Mouse (Mus musculus) CH12F3 (cell line): ENCODE data around the gene Jam3.

Experiments
- in situ Hi-C: fragments of 300-500 bp; cut with MboI; formaldehyde crosslinking; loops from 2 replicates; pipeline ENCODE4 v1.14.3; 2020; ENCODE audit warnings: low sequenced_read_pairs

The Jam3 gene

DNA sequence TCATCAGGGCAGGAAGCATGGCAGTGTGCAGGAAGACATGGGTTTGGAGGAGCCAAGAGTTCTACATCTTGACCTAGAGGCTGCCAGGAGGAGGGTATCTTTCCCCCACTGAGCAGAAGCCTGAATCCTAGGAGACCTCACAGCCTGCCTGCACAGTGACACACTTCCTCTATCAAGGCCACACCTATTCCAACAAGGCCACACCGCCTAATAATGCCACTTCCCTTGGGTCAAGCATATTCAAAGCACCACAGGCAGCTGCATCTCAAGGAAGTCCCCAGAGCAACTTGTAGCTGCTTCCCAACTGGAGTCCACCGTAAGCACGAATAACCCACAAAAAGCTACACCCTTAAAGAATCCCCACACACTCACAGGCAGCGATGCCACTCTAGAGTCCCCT lies 33.1 kb downstream of the Jam3 start:
- in situ Hi-C loops = no loop called here

DNA sequence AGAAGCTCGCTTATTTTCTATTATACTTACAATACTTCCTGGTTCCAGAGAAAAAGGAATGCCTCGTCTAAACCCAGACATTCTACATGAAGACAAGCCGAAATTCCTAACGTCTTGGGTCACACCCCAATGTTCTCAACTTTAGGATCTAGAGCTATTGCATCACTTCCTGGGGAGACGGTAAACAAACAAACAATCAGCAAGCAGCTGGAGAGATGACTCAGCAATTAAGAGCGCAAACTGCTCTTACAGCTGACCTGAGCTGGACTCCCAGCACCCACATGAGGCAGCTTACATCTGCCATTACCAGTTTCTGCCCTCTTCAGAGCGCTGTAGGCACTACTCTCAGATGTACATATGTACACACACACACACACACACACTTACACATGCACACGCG lies 34.0 kb downstream of the Jam3 start:
- in situ Hi-C loops = no loop called here

DNA sequence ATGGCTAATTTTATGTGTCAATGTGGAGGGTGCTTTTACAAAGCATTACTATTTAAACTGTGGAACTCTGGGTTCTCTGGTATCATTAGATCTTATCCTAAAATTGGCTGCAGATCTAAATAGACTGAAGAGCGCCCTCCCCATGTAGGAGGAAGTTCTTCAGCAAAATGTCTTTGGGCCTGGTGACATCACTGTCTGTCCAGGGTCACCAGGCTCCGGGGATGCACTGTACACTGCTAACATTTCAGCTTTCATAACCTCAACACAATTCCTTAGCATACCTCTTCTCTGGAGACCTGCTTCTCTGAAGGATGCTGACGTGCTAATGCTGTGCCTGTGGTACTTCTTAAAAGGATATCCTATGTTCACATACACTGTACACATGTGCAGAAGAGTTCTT lies 43.5 kb downstream of the Jam3 start:
- in situ Hi-C loops = no loop called here

DNA sequence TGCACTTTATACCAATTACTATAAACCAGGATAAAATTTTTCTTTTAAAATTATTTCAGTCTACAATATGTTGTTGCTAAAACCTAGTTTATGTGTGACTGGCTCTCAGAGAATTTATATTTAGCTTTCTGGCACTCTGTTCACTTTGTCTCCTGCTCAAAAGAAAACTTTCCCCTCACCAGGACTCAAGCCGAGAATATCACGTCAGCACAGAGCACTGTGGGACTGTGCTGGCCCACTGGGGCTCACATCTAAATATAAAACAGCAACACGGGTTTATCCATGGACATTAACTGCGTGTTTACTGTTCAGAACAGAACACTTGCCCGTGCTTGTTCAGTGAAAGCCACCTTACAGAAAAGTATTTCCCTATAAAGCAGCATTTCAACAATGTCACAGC lies 44.5 kb downstream of the Jam3 start:
- in situ Hi-C loops = no loop called here

DNA sequence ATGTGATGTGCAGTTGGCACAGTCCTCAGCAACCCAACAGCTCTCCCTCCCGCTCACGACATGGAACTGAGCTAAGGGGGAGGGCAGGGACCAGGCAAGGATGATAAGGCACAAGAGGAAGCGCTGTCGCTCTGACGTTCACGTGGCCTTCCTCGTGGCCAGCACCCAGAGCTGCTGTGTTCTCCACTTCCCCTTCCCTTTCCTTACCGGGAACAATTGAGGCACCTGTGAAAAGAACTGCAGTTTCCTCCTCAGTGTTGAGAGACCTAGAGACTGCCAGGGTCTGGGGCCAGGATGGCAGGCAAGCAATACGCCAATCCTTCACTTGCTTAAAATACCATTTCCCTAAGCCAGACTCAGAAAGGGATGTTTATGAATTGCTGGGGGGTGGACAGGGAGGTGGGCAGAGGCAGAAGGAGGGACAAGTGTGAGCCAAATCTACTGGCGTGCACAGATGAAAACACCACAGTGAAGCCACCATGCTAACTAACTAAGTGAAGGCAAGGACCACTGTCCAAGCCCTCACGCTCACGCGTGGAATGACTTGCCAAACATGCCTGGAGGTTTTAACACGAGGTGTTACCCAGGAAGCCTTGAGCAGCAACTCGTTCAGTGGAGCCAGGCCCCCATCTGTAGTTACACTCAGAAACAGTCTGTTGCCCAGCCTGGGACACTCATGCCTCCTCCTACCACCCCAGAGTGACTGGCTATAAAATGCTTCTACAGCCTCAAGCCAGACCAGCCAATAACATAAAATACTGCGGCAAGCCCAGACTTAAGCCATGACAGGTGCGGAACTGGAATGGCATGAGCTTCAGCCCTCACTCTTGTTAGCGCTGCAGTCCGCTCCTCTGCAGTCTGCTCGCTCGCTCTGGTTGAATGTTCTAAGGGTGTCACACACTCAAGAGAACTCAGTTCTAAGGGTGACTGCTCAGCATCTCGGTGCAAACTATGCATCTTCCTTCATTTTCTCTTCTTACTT lies 45.4 kb downstream of the Jam3 start:
- in situ Hi-C loops = no loop called here

DNA sequence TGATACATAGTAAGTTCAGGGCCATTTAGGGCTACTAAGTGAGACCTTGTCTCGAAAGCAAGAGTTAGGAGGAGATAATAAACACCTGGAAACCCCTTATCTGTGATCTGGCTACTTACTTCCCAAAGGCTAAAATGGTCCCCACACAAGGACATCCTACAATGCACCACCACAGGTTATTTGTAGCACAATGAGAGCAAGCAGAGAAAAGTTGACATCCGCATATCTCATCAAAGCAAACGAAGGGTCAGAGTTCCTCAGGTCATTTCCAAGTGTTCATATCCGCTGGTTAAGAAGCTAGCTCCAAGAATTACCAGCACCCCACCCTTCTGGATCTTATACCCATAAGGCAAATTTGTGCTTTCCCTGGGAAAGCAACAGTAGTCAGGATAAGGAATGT lies 46.8 kb downstream of the Jam3 start:
- in situ Hi-C loops = no loop called here

DNA sequence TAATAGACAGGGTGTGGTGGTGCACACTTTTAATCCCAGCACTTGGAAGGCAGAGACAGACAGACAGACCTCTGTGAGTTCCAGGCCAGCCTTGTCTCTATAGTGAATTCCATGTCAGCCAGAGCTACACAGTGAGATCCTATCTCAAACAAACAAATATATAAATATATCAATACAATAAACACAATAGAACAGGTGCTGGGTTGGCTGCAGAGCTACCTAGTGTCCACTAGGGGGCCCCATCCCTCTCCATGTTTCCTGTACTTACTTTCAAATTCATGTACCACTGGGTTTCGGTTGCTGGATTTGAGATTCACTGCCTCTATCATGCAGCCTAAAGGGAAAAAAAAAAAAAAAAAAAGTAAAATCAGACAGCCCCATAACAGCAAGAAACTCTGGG lies 49.1 kb downstream of the Jam3 start:
- in situ Hi-C loops = no loop called here

DNA sequence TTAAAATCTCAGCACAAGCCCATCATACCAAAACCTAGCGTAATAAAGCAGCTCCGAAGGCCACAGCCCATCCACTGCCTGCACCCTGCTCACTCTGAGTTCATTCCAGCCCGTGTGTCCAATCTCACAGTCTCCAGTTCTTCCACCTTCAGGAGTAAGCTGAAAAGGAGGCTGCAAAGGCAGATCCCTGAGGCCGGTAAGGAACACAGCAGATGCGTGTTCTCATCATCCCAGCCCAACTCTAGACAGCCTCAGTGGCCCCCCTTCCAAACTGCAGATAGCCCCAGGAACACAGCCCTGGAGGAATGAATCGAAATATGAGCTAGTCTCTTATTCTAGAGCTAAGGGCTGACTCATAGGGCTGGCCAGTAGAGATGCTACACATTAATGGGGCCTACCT lies 53.8 kb downstream of the Jam3 start:
- in situ Hi-C loops = no loop called here

DNA sequence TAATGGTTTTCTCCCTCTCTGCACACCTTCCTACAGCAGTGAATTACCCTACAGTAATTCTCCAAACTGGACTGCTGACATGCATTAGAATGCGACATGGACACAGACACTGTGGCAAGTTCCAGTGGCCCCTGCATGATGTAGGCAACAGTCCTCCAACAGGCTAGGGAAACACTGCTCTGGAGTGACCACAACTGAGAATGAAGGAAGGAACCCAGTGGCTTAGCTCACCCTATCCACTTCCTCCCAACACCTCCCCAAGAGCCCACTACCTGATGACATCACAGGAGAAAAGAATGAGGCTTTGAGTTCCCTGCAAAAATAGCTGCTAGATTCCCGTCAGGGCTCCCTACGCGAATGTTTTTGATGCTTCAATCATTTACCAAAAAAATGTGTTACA lies 55.7 kb downstream of the Jam3 start:
- in situ Hi-C loops = no loop called here

DNA sequence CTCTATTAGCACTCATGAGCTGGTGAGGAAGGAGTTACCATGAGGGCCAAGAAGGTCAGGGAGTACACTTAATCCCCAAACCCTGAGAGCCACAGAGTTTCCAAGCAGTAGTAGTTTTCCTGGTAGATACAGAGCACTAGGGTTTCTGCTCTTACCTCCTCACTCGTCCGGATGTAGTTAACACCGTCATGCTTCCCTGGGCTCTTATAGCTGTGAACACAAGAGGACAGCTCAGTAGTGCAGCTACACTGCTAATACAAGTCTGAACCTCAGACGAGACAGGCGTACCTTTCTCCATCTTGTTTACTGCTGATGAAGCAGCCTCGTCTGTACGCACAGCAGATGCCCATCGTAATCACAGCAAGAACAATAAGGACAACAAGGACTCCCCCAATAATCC lies 56.7 kb downstream of the Jam3 start:
- in situ Hi-C loops = no loop called here

DNA sequence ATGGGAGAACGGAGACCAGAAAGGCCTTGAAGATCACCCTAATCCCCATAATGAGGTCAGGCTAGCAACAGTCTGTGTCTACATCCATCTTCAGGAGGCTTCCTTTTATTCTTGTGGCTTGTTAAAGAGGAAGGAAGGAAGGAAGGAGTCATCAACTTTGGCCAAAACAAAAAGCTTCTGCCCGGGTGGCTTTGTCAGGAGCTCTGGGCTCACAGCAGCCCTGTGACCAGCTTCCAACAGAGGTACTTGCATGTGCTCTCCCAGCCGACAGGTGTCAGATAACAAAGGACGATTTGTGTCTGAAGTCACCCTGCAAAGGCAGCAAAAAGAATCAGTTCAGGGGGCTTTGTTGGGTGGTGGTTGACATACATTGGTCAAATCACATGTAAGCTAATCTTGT lies 57.1 kb downstream of the Jam3 start:
- in situ Hi-C loops = no loop called here

DNA sequence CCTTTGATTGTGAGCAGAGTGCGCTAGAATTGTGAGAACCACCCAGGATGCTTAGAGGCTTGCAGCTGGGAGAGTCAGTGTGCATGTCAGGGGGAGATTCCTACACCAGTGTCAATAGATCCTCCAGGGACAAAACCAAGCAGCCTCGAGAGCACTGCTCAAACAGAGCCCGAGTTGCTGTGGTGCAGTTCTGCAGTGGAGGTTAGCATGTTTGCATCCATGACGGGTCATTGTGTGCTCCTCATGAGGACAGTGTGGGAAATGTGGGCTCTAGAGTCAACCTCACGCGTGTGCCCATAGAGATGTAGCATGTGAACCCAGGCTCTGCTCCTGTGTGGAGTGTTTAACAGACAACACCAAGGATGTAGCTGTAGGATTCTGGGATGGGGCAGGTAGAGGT lies 62.3 kb downstream of the Jam3 start:
- in situ Hi-C loops = no loop called here

DNA sequence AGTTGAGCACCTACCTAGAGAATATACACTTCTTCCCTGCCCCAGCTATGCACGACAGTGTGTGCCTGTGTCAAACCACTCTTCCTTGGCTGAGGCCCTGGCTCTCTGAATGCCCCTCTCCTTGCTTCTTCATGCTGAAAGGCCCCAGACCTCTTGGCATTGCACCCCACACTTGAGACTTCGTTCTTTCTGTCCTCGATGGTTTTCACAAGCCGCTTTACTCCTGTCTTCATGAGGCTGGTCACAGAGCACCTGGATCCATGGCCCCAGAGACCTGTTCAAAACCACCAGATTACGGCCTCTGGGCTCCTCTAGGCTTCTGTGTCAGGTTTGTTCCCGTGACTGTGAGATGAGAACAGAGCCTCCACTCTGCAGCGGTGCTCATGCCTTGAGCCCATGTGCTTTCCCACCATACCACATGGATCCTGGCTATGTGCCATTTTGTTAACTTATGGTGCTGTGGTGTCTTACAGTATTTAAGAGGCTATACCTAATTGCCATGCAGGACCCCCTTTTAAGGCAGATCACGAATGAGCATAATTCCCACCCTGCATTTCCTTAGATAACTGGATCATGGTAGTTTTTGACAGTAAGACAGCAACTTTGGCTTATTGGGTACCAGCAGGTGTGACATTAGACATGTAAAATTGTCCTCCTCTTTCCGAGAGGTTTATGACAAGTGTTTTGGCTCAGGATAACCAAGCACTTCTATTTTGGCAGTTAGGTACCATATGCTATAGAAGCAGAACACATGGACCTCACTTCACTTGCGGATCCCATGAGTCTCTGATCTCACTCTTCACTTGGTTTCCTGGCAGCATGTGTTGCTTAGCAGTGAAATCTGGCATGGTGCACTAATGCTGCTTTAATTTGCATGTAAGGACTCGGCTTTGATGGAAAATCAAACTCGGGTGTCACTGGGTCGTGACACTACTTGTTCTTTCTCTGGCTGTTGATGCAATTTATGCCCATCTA lies 64.1 kb downstream of the Jam3 start:
- in situ Hi-C loops = no loop called here

DNA sequence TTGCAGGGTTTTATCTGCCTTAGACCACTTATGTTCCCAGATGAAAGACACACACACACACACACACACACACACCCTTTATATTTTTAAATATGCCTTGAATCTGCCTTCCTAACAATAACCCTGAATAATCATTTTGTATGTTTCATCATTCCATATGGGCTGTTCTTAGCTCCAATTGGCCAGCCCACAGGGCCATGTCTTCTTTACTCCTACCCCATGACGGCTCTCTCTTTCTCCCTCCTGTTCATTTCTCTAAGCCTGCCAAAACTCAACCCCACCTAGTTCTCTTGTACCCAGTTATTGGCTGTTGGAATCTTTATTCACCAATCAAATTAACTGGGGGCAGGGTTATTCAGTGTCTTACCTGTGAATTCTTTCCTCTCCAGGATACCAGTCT lies 65.1 kb downstream of the Jam3 start:
- in situ Hi-C loops = no loop called here

DNA sequence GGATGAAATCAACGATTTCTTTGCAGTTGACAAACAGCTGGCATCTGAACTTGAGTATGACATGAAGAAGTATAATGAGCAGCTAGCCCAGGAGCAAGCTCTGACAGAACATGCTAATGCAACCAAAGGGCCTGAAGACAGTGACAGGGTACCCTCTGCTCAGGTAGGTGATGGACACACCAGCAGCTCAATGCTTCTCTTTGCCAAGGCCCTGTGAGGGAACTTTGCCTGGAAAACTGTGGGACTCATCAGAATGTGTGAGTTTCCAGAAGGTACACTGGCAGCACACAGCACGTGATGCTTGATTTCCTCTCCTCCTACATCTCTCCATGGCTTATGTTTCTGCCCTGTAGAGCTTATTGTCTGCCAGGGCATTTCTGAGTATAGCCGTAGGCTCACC lies 67.8 kb downstream of the Jam3 start:
- in situ Hi-C loops = no loop called here

DNA sequence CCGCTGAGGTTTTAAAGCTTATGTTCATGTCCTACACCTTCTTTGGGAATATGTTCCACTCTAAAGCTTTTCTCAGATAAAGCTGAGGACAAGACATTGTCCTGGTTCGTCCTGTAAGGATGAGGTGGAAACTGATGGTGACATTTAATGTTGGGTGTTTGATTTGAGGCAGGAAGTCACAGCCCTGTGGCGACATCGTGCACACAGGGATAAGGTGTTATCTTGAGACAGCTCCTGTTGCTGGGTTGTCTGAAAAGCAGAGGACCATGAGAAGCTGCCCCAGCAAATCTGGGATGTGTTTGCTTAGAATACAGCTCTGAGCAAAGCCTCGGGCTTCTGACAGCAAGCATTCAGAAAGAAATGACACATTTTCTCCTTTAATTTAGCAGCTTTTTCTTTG lies 69.0 kb downstream of the Jam3 start:
- in situ Hi-C loops = no loop called here

DNA sequence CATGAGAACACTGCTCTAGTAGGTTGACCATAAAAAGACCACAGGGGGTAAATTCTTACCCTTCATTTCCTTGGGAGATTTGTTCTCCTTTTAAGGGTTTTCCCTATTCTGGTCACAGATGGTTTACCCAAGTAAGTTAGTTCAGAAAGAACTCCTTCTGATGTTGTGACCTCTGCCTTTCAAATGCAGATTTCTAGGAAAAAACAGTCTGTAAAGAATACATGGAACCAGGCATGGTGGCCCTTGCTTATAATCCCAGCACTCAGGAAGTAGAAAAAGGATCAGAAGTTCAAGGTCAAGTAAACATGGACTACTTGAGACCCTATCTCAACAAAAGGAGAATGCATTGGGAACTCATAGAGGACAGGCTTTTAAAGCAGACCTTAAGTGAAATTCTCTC lies 79.4 kb downstream of the Jam3 start:
- in situ Hi-C loops = no loop called here

DNA sequence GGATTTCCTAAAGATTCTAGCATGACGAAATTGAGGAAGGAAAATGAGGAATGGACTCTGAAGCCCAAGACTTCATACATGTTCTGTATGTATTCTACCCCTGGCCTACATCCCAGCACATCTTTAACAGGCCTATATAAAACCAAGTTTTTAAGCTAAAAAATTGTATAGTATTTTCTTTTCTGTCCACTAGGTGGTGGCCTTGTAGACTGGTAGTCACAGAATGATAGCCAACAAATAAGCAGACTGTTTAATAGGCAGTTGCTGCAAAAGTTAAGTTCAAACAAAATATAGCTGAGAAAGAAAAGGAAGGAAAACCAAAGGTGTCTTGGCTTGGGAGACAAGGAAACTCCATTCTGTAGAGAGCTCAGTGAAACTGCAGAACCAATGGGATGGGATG lies 80.5 kb downstream of the Jam3 start:
- in situ Hi-C loops = no loop called here

DNA sequence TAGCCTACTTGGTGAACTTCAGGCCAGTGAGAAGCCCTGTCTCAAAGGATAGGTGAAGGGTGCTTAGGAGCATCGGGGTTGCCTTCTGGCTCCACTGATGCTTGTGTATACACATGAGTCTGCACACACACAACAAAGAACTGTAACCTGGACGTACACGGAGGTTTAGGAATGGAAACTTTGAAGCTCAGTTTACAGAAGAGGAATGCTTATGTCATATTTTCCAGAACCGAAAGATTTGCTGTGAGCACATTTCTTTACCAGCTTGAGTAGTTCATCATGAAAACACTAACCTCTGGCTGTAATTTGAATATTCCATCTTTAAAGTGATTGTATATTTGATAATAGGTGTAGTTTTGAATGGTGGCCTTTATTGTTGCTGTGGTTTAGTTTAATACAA lies 84.3 kb downstream of the Jam3 start:
- in situ Hi-C loops = no loop called here

DNA sequence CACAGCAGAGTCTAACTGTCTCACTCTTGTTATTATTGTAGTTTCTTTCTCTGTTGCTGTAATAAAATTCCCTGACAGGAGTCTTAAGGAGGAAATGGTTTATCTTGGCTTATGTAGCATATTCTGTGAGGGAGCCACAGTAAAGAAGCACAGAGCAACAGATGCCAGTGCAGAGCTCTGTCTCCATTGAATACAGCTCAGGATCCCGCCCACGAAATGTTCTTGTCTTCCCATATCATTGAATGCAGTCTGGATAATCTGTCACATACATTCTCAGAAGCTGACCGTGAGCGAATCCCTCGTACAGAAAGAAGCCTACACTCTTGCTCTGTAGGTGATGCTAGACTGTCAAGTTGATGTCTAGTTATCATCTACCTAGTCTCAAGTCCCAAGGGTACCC lies 96.9 kb downstream of the Jam3 start:
- in situ Hi-C loops = no loop called here

DNA sequence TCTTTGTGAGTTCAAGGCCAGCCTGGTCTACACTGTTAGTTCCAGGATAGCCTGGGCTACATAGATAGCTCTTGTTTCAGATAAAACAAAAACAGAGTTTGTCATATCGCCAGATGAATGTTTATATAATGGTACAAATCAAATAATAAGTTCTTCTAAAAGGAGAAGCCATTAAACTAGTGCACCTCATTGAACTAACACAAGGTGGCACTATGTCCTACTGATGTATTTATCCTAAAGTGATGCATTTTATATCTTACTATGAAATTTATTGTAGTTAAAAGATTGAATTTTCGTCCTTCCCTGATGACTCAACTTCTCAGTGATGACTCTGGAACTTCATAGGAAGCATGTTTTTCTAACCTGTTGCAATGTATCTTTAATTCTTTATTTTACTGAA lies 105.7 kb downstream of the Jam3 start:
- in situ Hi-C loops = no loop called here
